Mouse (Mus musculus) cerebral cortex, adult 2 months (tissue): Measurements from ENCODE around the gene Ptpn20.

Source experiments
- WGBS: fragments of 180-500 bp; shearing (Covaris S2); methylation state at CpG from one replicate; pipeline ENCODE4 v1.1.7; 2018; 5-methylcytosine and 5-hydroxymethylcytosine counted together

Ptpn20 gene

GRCm38 (mm10) chr14:33588951-33589350 is at the start of gene Ptpn20:
Gene Ptpn20 (plus strand): TSS chr14:33589207.
- 69% methylated on average over 14 of the region's 14 CpGs for whole genome bisulfite sequencing

GRCm38 (mm10) chr14:33539559-33540167 is 49.3 kb upstream of the Ptpn20 start:
- 80% methylated on average over 7 of the region's 7 CpGs for WGBS

- 47% methylated on average over 8 of the region's 8 CpGs for WGBS
Observed at GRCm38 (mm10) chr14:33545565-33546143, 43.4 kb upstream of the Ptpn20 start.

GRCm38 (mm10) chr14:33548650-33549049 is 40.4 kb upstream of the Ptpn20 start:
- 40% methylated on average over 3 of the region's 3 CpGs for WGBS

- WGBS = 45% methylated on average over 6 of the region's 6 CpGs
Observed at GRCm38 (mm10) chr14:33549856-33550255, 39.2 kb upstream of the Ptpn20 start.

GRCm38 (mm10) chr14:33570737-33571136 is 18.3 kb upstream of the Ptpn20 start:
- WGBS = 61% methylated on average over 6 of the region's 6 CpGs

GRCm38 (mm10) chr14:33573643-33574042 is 15.4 kb upstream of the Ptpn20 start:
- WGBS = 38% methylated on average over 3 of the region's 3 CpGs

- WGBS = 31% methylated on average over 7 of the region's 7 CpGs
Observed at GRCm38 (mm10) chr14:33579771-33580484, 9.1 kb upstream of the Ptpn20 start.

- 86% methylated on average over 9 of the region's 9 CpGs for WGBS
Observed at GRCm38 (mm10) chr14:33598376-33599130, 9.5 kb downstream of the Ptpn20 start.

- WGBS = 52% methylated on average over 10 of the region's 10 CpGs
Observed at GRCm38 (mm10) chr14:33607431-33607830, 18.4 kb downstream of the Ptpn20 start.

GRCm38 (mm10) chr14:33625036-33625435 is 36.0 kb downstream of the Ptpn20 start:
- WGBS = 89% methylated on average over 3 of the region's 3 CpGs

GRCm38 (mm10) chr14:33632790-33633372 is 43.9 kb downstream of the Ptpn20 start:
- WGBS = 57% methylated on average over 8 of the region's 8 CpGs

GRCm38 (mm10) chr14:33634354-33634753 is 45.3 kb downstream of the Ptpn20 start:
- WGBS = 95% methylated on average over 4 of the region's 4 CpGs

GRCm38 (mm10) chr14:33634774-33635173 is 45.8 kb downstream of the Ptpn20 start:
- 100% methylated on average over 1 of the region's 1 CpGs for WGBS

GRCm38 (mm10) chr14:33639357-33639756 is 50.4 kb downstream of the Ptpn20 start:
- 77% methylated on average over 5 of the region's 5 CpGs for WGBS

GRCm38 (mm10) chr14:33650721-33651120 is 61.7 kb downstream of the Ptpn20 start:
- 68% methylated on average over 9 of the region's 9 CpGs for WGBS

- 94% methylated on average over 7 of the region's 7 CpGs for WGBS
Observed at GRCm38 (mm10) chr14:33657471-33657901, 68.5 kb downstream of the Ptpn20 start.

- WGBS = 82% methylated on average over 2 of the region's 2 CpGs
Observed at GRCm38 (mm10) chr14:33658331-33658730, 69.3 kb downstream of the Ptpn20 start.

- WGBS = 78% methylated on average over 9 of the region's 9 CpGs
Observed at GRCm38 (mm10) chr14:33662080-33662479, 73.1 kb downstream of the Ptpn20 start.

- whole genome bisulfite sequencing = 72% methylated on average over 6 of the region's 6 CpGs
Observed at GRCm38 (mm10) chr14:33666301-33666700, 77.3 kb downstream of the Ptpn20 start.

- 88% methylated on average over 11 of the region's 11 CpGs for WGBS
Observed at GRCm38 (mm10) chr14:33669891-33670290, 80.9 kb downstream of the Ptpn20 start.
